1 mouse cellular context compared by ENCODE assay signal in the genomic region with DNA sequence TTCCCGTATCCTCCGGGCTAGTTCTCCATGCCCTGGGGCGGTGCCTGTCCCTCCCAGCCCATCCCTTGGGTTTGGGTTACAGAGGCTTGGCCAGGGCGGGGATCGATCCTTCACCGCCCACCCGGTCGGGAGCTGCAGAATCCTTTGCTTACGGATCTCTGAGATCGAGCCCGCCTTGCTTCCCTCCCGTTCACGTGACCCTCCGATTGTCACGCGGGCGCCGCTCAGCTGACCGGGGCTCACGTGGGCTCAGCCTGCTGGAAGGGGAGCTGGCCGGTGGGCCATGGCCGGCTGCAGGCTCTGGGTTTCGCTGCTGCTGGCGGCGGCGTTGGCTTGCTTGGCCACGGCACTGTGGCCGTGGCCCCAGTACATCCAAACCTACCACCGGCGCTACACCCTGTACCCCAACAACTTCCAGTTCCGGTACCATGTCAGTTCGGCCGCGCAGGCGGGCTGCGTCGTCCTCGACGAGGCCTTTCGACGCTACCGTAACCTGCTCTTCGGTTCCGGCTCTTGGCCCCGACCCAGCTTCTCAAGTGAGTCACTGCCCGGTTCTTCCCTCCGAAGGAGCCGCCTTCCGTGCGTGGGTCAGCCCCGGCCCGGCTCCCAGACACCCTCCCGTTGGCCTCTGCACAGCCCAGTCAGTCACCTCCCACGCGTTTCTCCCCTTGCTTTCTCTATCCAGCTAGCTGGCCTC.
TF ChIP-seq lines count a peak whose summit lies in the region.

A gene (plus strand): TSS at position 100 of the 697 bp plus-strand sequence.
A gene (minus strand): TSS at position 407 of the 697 bp plus-strand sequence.

TF ChIP-seq in CH12.LX, 34 proteins besides CTCF, POLR2A, EP300 and RAD21 (continued from another document):
- no peak for TF ChIP-seq ZNF384 (IDR thresholded peaks at IDR 0.05; ENCODE audit: low read depth, low read length)
- TF ChIP-seq PAX5 (IDR thresholded peaks at IDR 0.05; ENCODE audit: low read length) = no peak
- TF ChIP-seq RCOR1 (conservative IDR thresholded peaks at IDR 0.05; ENCODE audit: low read depth, low read length) = 0 out of 2 replicates have a peak, but pooled peaks have one; percentile 77
- TF ChIP-seq USF1 (IDR thresholded peaks at IDR 0.05; ENCODE audit: low read depth, low read length) = peak; percentile 95
- no peak for TF ChIP-seq JUN (IDR thresholded peaks at IDR 0.05; ENCODE audit: insufficient read depth, low read depth, low read length)
- TF ChIP-seq MAX (IDR thresholded peaks at IDR 0.05; ENCODE audit: low read length) = peak; percentile 95
